Comparison of ENCODE assay signal across 30 mouse cellular contexts in genomic region chr16:19670768-19671357, GRCm38 (mm10). TPM values are rescaled to one million over a fixed set of nuclear protein-coding genes. Genes with fewer than 3 reads are reported as not detected.
DNase-seq lines count a peak whose midpoint lies in the region; ATAC-seq and TF ChIP-seq lines count a peak whose summit lies in the region.
"Had no signal": no experiment of that assay in that cellular context is flagged by ENCODE, and none has a peak within 500 bp of the region (broad histone marks: within the 10 kb centered on the region; RNA-seq: fewer than 3 reads in every experiment).

No protein-coding gene starts in this region.

- peak; percentile 67 for ATAC-seq in lung, postnatal 0 days
- peak; percentile 52; the same call in 1 of the 2 replicates for ATAC-seq in common myeloid progenitor, adult 5-6 weeks (replicated peaks; ENCODE audit: low read depth, poor library complexity, severe bottlenecking)
- ATAC-seq in megakaryocyte, adult 5-6 weeks (ENCODE audit: poor library complexity, severe bottlenecking), result peak; percentile 81
- ATAC-seq in stomach, postnatal 0 days (ENCODE audit: low FRiP score, low TSS enrichment), result no peak
- ATAC-seq: activated CD4-positive, CD25-positive, alpha-beta regulatory T cell, adult 4 months; forebrain, embryonic 13.5 days; forebrain, embryonic 16.5 days had no signal

- H3K9me3 ChIP-seq in lung, postnatal 0 days (ENCODE audit: low read length), result no peaks in the 10 kb centered on the region
- no peaks in the 10 kb centered on the region for H3K9me3 ChIP-seq in stomach, postnatal 0 days (ENCODE audit: control insufficient read depth, low read length)
- H3K9me3 ChIP-seq: forebrain, embryonic 10.5 days; forebrain, embryonic 13.5 days; heart, embryonic 15.5 days; hindbrain, embryonic 15.5 days had no signal

- TF ChIP-seq EP300 in lung, postnatal 0 days (IDR thresholded peaks at IDR 0.05), result peak; percentile 35; the same call in 1 of the 2 replicates
- TF ChIP-seq EP300 in stomach, postnatal 0 days (optimal IDR thresholded peaks at IDR 0.05), result no peak

- 48% methylated on average over 2 of the region's 2 CpGs for WGBS in lung, postnatal 0 days
- 72% methylated on average over 2 of the region's 2 CpGs for WGBS in stomach, postnatal 0 days

- H3K4me3 ChIP-seq in lung, postnatal 0 days (ENCODE audit: low read depth, low read length), result no peak overlapping the region
- no peak overlapping the region for H3K4me3 ChIP-seq in stomach, postnatal 0 days (ENCODE audit: low read depth, low read length)
- H3K4me3 ChIP-seq: forebrain, embryonic 10.5 days; forebrain, embryonic 13.5 days; heart, embryonic 12.5 days; heart, embryonic 15.5 days; hindbrain, embryonic 15.5 days had no signal

- H3K27ac ChIP-seq in lung, postnatal 0 days (ENCODE audit: low read length), result no peak overlapping the region
- H3K27ac ChIP-seq in stomach, postnatal 0 days (replicated peaks), result no peak overlapping the region
- H3K27ac ChIP-seq: forebrain, embryonic 10.5 days; forebrain, embryonic 13.5 days; heart, embryonic 15.5 days; hindbrain, embryonic 15.5 days had no signal

- no peaks in the 10 kb centered on the region for H3K4me1 ChIP-seq in lung, postnatal 0 days (ENCODE audit: insufficient read depth, low read depth, low read length)
- no peaks in the 10 kb centered on the region for H3K4me1 ChIP-seq in stomach, postnatal 0 days (replicated peaks; ENCODE audit: control insufficient read depth, insufficient read depth)
- H3K4me1 ChIP-seq: forebrain, embryonic 10.5 days; forebrain, embryonic 13.5 days; heart, embryonic 12.5 days; heart, embryonic 15.5 days; hindbrain, embryonic 15.5 days had no signal

- DNase-seq in lung, postnatal 0 days (ENCODE audit: low spot score), result peak; percentile 67
- DNase-seq in lung, postnatal 10 days, result no peak
- DNase-seq in 416B (ENCODE audit: low read depth), result peak; percentile 71
- DNase-seq in stomach, postnatal 0 days (ENCODE audit: low spot score), result no peak
- no peak for DNase-seq in thymus, adult 18-20 months
- DNase-seq: adrenal gland, adult 8-10 months; adrenal gland, postnatal 25 days; cerebellum, adult 11-12 months; cerebellum, adult 8-10 months; cerebellum, postnatal 10 days; cerebellum, postnatal 36 days; gastrocnemius, postnatal 10 days; gastrocnemius, postnatal 36 days; heart, adult 18-20 months; heart, postnatal 10 days; heart, postnatal 36 days had no signal

- no peaks in the 10 kb centered on the region for H3K36me3 ChIP-seq in lung, postnatal 0 days (ENCODE audit: insufficient read depth, low read length)
- no peaks in the 10 kb centered on the region for H3K36me3 ChIP-seq in stomach, postnatal 0 days (ENCODE audit: control insufficient read depth, insufficient read depth, low read length)
- H3K36me3 ChIP-seq: forebrain, embryonic 10.5 days; heart, embryonic 12.5 days; heart, embryonic 15.5 days; hindbrain, embryonic 15.5 days had no signal

- no peak overlapping the region for H3K9ac ChIP-seq in lung, postnatal 0 days (replicated peaks; ENCODE audit: low read depth)
- H3K9ac ChIP-seq in stomach, postnatal 0 days (ENCODE audit: low read length), result no peak overlapping the region
- H3K9ac ChIP-seq: forebrain, embryonic 13.5 days; heart, embryonic 12.5 days; heart, embryonic 15.5 days; hindbrain, embryonic 15.5 days had no signal

- H3K4me2 ChIP-seq in lung, postnatal 0 days (replicated peaks; ENCODE audit: low read depth, low read length), result no peak overlapping the region
- no peak overlapping the region for H3K4me2 ChIP-seq in stomach, postnatal 0 days (replicated peaks; ENCODE audit: low read depth)
- H3K4me2 ChIP-seq: forebrain, embryonic 13.5 days; heart, embryonic 12.5 days; heart, embryonic 15.5 days; hindbrain, embryonic 15.5 days had no signal

- TF ChIP-seq CTCF in lung, postnatal 0 days (IDR thresholded peaks at IDR 0.05), result no peak
- no peak for TF ChIP-seq CTCF in stomach, postnatal 0 days (IDR thresholded peaks at IDR 0.05; ENCODE audit: low read depth)

- no peaks in the 10 kb centered on the region for H3K27me3 ChIP-seq in lung, postnatal 0 days (replicated peaks; ENCODE audit: insufficient read depth, low read length)
- H3K27me3 ChIP-seq in stomach, postnatal 0 days (ENCODE audit: control insufficient read depth, insufficient read depth, low read length), result no peaks in the 10 kb centered on the region
- H3K27me3 ChIP-seq: forebrain, embryonic 13.5 days; heart, embryonic 12.5 days; heart, embryonic 15.5 days; hindbrain, embryonic 15.5 days had no signal

RNA-seq across cellular contexts. Expression of gene Lamp3, which starts 35.3 kb away (rescaled TPM):
- 145 and 188 TPM in 2 replicates for polyA plus RNA-seq in lung, postnatal 0 days (2015; fragmentation: Nextera tagmentation; extraction: Ambion mirVana)
- total RNA-seq in common myeloid progenitor, adult 5-6 weeks (2017), result 0.14 and 0.15 TPM in 2 replicates
- total RNA-seq in megakaryocyte, adult 5-6 weeks (2015), result not detected in 2 replicates
- not detected in 2 replicates for total RNA-seq in megakaryocyte, adult 5-6 weeks (2017)
- not detected in 2 replicates for polyA plus RNA-seq in stomach, postnatal 0 days (2015; fragmentation: Nextera tagmentation; extraction: Ambion mirVana)
- total RNA-seq: adrenal gland, postnatal 25 days; gastrocnemius, postnatal 36 days; heart, postnatal 36 days had no signal
- polyA plus RNA-seq: brain, embryonic 14.5 days; forebrain, embryonic 10.5 days; forebrain, embryonic 13.5 days; forebrain, embryonic 16.5 days; hindbrain, embryonic 15.5 days had no signal

RNA-seq across cellular contexts. Expression of gene Olfr171, which starts 41.1 kb away (rescaled TPM):
- polyA plus RNA-seq in lung, postnatal 0 days (2015; fragmentation: Nextera tagmentation; extraction: Ambion mirVana), result 0.19 TPM in 1 of 2 replicates, not detected in the other
- not detected in 2 replicates for total RNA-seq in common myeloid progenitor, adult 5-6 weeks (2017)
- total RNA-seq in megakaryocyte, adult 5-6 weeks (2015), result not detected in 2 replicates
- not detected in 2 replicates for total RNA-seq in megakaryocyte, adult 5-6 weeks (2017)
- not detected in 2 replicates for polyA plus RNA-seq in stomach, postnatal 0 days (2015; fragmentation: Nextera tagmentation; extraction: Ambion mirVana)
- total RNA-seq: adrenal gland, adult 8-10 months; adrenal gland, postnatal 25 days; ES-E14; gastrocnemius, adult 18-20 months; gastrocnemius, postnatal 10 days; gastrocnemius, postnatal 36 days; heart, adult 18-20 months; heart, postnatal 10 days; heart, postnatal 36 days had no signal
- polyA plus RNA-seq: activated CD4-positive, CD25-positive, alpha-beta regulatory T cell, adult 4 months; brain, embryonic 14.5 days; embryonic facial prominence, embryonic 11.5 days; forebrain, embryonic 10.5 days; forebrain, embryonic 13.5 days; forebrain, embryonic 16.5 days; heart, embryonic 12.5 days; heart, embryonic 15.5 days; hindbrain, embryonic 11.5 days; hindbrain, embryonic 15.5 days had no signal

RNA-seq across cellular contexts. Expression of gene Olfr170, which starts 59.2 kb away (rescaled TPM):
- polyA plus RNA-seq in lung, postnatal 0 days (2015; fragmentation: Nextera tagmentation; extraction: Ambion mirVana), result not detected in 2 replicates
- not detected in 2 replicates for total RNA-seq in common myeloid progenitor, adult 5-6 weeks (2017)
- total RNA-seq in megakaryocyte, adult 5-6 weeks (2015), result not detected in 2 replicates
- total RNA-seq in megakaryocyte, adult 5-6 weeks (2017), result not detected in 2 replicates
- not detected in 2 replicates for polyA plus RNA-seq in stomach, postnatal 0 days (2015; fragmentation: Nextera tagmentation; extraction: Ambion mirVana)
- total RNA-seq: adrenal gland, adult 8-10 months; adrenal gland, postnatal 25 days; ES-E14; gastrocnemius, adult 18-20 months; gastrocnemius, postnatal 10 days; gastrocnemius, postnatal 36 days; heart, adult 18-20 months; heart, postnatal 10 days; heart, postnatal 36 days had no signal
- polyA plus RNA-seq: activated CD4-positive, CD25-positive, alpha-beta regulatory T cell, adult 4 months; brain, embryonic 14.5 days; embryonic facial prominence, embryonic 11.5 days; forebrain, embryonic 10.5 days; forebrain, embryonic 13.5 days; forebrain, embryonic 16.5 days; heart, embryonic 12.5 days; heart, embryonic 15.5 days; hindbrain, embryonic 11.5 days; hindbrain, embryonic 15.5 days had no signal

Comparison
In these comparisons a context has a peak if more than half of its experiments do, and no peak if none do; other contexts are left out.
1. DNase-seq: peak in lung, postnatal 0 days (single experiment) and 416B (single experiment); none in lung, postnatal 10 days (single experiment), stomach, postnatal 0 days (single experiment) and thymus, adult 18-20 months (0 of 2).